Mouse (Mus musculus) bone marrow, adult 2 months (tissue): ENCODE data around the gene Oaz3.

Source experiments
- CTCF ChIP-seq: fragments of 200-500 bp; IDR thresholded peaks from 2 replicates; pipeline ENCODE4 v1.5.1; 2011; ENCODE audit warnings: low read length, control low read depth; ENCODE audit not compliant: control insufficient read depth, insufficient read depth
- POLR2A ChIP-seq: fragments of 200-500 bp; IDR thresholded peaks from 2 replicates; pipeline ENCODE4 v1.6.1; 2011; ENCODE audit warnings: low read depth, mild to moderate bottlenecking, control low read depth, low read length, borderline replicate concordance; ENCODE audit not compliant: control insufficient read depth

DNA sequence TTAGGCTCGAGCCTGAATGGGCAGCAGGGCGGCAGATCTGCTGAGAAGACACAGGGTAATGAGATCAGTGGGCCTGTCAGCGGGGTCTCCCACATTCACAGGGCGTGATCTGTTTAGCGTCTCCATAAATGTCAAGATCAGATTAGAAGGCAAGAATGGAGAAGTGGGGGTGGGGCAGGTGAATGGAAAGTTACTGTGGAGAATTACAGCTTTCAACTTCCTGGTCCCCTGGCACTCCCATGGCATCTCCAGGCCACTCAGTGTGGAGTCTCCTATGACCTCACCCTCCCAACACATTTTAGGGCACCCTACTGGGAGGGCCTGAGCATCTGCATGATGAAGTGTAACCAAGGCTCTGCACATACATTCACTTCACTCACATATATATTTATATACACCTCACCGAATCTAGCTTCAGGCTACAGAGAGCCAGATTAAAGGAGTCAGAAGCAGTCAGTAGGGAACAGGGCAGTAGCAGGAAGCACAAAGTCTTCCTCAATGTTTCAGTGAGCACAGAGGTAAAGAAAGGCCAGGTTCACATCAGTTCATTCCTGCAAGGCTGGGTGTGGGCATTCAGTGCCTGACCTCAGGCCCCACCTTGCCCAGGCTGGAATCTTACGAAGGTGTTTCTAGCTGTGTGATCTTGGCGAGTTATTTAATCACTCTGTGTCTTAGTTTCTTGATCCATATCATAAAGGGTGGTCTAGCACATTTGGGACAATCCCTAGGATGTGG lies 32.8 kb upstream of the Oaz3 start:
- TF ChIP-seq CTCF (no peak), POLR2A (no peak)
